Mouse (Mus musculus) cerebellum, adult 2 months (tissue): Measurements from ENCODE around the gene 2200002J24Rik. TPM values are rescaled to one million over a fixed set of nuclear protein-coding genes. Genes with fewer than 3 reads are reported as not detected.
A peak's percentile ranks its signal among the peaks of the same experiment; 100 is the strongest.

ENCODE experiments used
- DNase-seq, 2 experiments: peaks; one replicate each; pipeline ENCODE4 v3.0.0; 2021
- H3K27ac ChIP-seq: fragments of 200-500 bp; 2 replicates; pipeline ENCODE4 v1.5.1; 2012; ENCODE audit warnings: low read length, control low read depth, inconsistent platforms; ENCODE audit not compliant: insufficient read depth
- H3K27me3 ChIP-seq: fragments of 200-500 bp; 2 replicates; pipeline ENCODE4 v1.6.1; 2012; ENCODE audit warnings: inconsistent platforms, mild to moderate bottlenecking, low read length, moderate library complexity; ENCODE audit not compliant: control insufficient read depth, insufficient read depth
- H3K4me1 ChIP-seq: fragments of 200-500 bp; 2 replicates; pipeline ENCODE4 v1.6.1; 2011; ENCODE audit warnings: low read length; ENCODE audit not compliant: control insufficient read depth, insufficient read depth
- H3K4me3 ChIP-seq: fragments of 200-500 bp; replicated peaks from 2 replicates; pipeline ENCODE3; 2011; ENCODE audit warnings: mild to moderate bottlenecking, low read depth, low read length, control low read depth; ENCODE audit not compliant: insufficient read depth
- CTCF ChIP-seq: fragments of 200-500 bp; IDR thresholded peaks from 2 replicates; pipeline ENCODE4 v1.5.1; 2011; ENCODE audit warnings: low read depth, mild to moderate bottlenecking, control low read depth, low read length, moderate library complexity, borderline replicate concordance; ENCODE audit not compliant: insufficient read depth
- POLR2A ChIP-seq: fragments of 200-500 bp; IDR thresholded peaks from 2 replicates; pipeline ENCODE4 v1.6.1; 2011; ENCODE audit warnings: low read length, control low read depth, borderline replicate concordance; ENCODE audit not compliant: insufficient read depth
- WGBS: fragments of 180-500 bp; shearing (Covaris S2); methylation state at CpG from one replicate; pipeline ENCODE4 v1.1.7; 2018; 5-methylcytosine and 5-hydroxymethylcytosine counted together
- polyA plus RNA-seq: library from polyadenylated mRNA; depleted of rRNA; stranded (reverse); fragments of >200 nt; gene quantifications from 2 replicates; pipeline ENCODE4 v1.2.3, GENCODE M21; 2012; rRNA removed

2200002J24Rik gene
- not detected in 2 replicates for polyA plus RNA-seq

DNA sequence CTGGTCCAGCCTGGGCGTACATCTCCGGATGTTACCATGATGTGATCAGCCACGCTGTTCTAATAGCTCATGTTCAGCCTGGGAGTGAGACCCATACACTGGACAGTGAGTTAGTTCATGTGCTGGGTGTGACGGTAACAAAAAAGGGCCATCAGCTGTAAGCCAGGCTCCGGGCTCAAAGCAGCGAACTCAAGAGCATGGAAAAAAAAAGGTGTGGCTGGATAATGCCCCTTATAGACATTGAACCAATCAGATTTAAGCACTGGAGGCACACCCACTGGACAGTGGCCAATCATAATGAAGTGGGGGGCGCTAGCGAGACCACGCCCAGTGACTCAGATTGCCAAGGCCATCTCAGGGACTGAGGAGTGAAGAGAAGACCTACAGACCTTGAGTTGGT lies at the start of gene 2200002J24Rik:
TSS of gene 2200002J24Rik (plus strand) at position 338 of the 400 bp plus-strand sequence.
- WGBS: 41% methylated on average over 9 of the region's 9 CpGs
- DNase-seq: no peak

DNA sequence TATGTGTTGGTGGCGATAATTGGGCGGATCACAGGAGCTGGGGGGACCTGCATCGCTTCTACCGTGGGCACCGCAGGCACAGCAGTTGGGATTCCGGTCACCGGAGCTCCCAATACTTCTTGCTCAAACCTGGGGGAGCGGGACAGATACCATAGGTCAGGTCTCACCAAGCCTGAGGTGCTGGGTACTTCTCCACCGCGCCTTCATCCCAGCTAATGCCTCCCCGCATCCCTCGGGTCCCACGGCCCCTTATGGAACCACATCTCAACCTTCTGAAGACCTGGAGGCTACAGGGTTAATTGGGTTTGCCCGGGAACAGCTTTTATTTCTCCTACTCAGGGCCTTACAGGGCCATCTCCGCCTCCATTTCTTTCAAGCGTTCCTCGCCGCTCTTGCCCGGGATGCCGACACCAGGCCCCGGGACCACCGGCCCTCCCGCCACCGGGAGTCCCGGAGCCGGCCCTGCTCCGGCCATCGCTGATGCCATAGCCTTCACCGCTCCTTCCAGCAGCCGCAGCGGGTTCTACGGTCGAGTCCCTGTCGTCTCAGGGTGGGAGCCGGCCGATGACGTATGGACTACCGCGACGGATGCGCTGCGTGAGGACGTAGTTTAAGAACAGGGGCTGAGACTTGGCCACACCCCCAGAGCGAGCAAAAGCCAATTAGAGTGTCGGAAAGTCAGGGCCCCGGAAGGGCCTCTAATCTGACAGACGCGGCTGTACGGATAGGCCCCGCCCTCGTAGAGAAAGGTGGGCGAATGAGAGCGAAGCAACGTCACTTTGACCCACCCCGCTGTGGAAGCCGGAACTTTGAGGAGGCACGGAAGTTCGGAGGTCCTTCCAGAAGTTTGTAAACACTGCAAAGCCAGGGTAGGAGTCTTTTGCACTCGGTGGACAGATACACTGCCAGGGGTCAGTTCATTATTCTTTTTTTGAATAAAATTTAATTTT lies 48.9 kb upstream of the 2200002J24Rik start, which contains the start of gene Rbm42:
TSS of gene Rbm42 (minus strand) at position 727 of the 950 bp plus-strand sequence.
- TF ChIP-seq CTCF: no peak
- peak; percentile 82 for TF ChIP-seq POLR2A
- peak within 1 kb of the TSS; percentile 79 for H3K4me3 ChIP-seq
- 2% methylated on average over 59 of the region's 59 CpGs for WGBS
- H3K4me1 ChIP-seq: no peaks in the 10 kb centered on the region
- no peak within 1 kb of the TSS for H3K27ac ChIP-seq
- DNase-seq: peak; percentile 98 to 99
- no peaks in the 10 kb centered on the region for H3K27me3 ChIP-seq

More for the DNA sequence above, at the start of gene 2200002J24Rik:
- H3K27ac ChIP-seq: no peak within 1 kb of the TSS
- H3K27me3 ChIP-seq: no peaks in the 10 kb centered on the region
- H3K4me1 ChIP-seq: no peaks in the 10 kb centered on the region
- TF ChIP-seq POLR2A (no peak), CTCF (no peak)
- no peak within 1 kb of the TSS for H3K4me3 ChIP-seq

DNA sequence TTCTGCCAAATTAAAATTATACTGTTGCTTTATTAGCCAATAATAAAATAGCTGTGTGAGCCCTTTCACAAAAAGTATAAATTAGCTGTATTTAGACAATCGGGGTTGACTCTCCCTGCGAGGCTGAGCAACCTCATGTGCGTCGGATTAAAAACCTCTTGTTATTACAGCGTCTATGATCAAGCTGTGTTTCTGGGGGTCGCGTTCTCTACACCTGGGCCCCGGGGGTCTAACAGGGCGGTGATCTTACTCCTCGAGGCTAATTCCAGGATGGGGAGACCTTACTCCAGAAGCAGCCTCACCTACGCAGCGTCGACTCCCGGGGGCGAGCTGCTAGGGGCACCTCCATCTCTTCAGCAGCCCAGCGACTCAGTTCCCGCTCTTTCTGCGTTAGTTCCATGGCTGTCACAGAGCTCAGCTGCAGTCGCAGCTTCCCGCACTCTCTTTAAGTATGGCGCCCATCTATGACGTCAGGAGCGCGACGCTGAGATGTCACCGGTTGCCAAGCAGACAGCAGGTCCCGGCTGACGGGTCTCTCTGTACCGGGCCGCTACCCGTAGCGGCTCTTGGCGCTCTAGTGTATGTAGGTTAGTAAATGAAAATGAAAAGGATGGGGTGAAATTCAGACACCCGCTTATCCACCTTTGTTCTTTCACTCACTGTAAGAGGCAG lies 34.1 kb upstream of the 2200002J24Rik start, which contains the start of gene Haus5:
TSS of gene Haus5 (minus strand) at position 466 of the 672 bp plus-strand sequence.
- peak; percentile 82; the same call in 1 of the 2 replicates for TF ChIP-seq POLR2A
- TF ChIP-seq CTCF: no peak
- no peaks in the 10 kb centered on the region for H3K4me1 ChIP-seq
- WGBS: 1% methylated on average over 34 of the region's 34 CpGs
- H3K27ac ChIP-seq: peak within 1 kb of the TSS; percentile 62; the same call in 1 of the 2 replicates
- DNase-seq: peak; percentile 91 to 93
- H3K4me3 ChIP-seq: peak within 1 kb of the TSS; percentile 89
- H3K27me3 ChIP-seq: no peaks in the 10 kb centered on the region

DNA sequence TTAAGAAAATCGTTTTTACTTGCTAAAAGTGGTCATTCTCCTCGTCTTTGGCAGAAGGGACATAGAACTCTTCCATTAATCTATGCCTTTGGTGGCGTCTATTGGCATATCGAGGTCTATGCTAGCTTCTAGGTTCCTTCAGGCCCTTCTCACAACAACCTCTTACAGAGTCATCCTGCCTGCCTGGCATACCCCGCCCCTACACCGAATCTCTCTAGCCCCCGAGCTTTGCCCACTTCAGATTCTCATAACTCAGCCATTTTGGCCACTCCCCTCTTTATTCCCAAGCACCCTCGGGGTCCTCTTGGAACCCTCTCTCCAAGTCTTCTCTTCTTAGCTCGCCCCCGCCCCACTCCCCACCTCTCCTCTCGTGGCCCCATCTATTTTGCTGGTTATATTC lies 33.4 kb upstream of the 2200002J24Rik start:
- peak overlapping the region; percentile 89 for H3K4me3 ChIP-seq
- H3K27ac ChIP-seq: peak overlapping the region; percentile 62; the same call in 1 of the 2 replicates
- peak in 1 of 2 experiments; percentile 31 for DNase-seq
- H3K27me3 ChIP-seq: no peaks in the 10 kb centered on the region
- H3K4me1 ChIP-seq: no peaks in the 10 kb centered on the region
- 2% methylated on average over 11 of the region's 11 CpGs for WGBS
- TF ChIP-seq CTCF (no peak), POLR2A (no peak)

DNA sequence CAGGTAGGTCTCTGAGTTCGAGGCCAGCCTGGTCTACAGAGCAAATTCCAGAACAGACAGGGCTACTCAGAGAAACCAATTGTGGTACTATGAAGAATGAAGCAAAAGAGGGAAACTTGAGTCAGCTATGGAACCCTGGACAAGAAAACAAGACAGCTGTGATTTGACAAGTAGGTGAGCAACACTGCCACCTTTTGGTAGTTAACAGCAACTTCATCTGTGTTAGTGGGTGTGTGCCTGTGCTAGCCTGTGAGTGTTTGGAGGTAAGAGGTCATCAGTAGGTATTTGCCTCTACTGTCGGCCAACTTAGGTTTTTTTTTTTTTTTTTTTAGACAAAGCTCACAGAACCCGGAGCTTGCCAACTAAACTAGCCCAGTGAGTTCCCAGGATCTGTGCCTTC lies 29.5 kb upstream of the 2200002J24Rik start:
- WGBS: 34% methylated on average over 3 of the region's 3 CpGs
- no peaks in the 10 kb centered on the region for H3K4me1 ChIP-seq
- H3K27me3 ChIP-seq: no peaks in the 10 kb centered on the region
- no peak overlapping the region for H3K27ac ChIP-seq
- DNase-seq: no peak
- TF ChIP-seq CTCF: no peak
- TF ChIP-seq POLR2A: no peak
- H3K4me3 ChIP-seq: no peak overlapping the region

DNA sequence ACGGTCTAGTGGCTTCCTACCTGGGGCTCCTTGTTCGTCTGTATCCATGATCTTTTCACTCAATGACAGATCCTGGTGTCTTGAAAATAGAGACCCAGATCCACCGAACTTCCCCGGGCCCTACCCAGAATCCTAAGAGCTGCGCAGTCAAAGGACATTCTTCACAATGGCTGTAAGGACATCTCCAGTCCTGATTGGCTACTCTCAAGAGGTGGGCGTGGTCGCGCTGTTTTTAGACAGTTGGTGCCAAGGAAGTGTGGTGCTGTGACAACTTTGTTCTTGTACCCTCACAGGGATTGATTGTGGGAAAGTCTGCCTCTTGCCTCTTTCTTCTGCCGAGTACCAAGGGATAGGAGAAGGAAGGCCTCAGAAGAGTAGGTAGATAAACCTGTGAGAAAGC lies 27.2 kb upstream of the 2200002J24Rik start, which contains the start of gene Pmis2:
TSS of gene Pmis2 (minus strand) at position 126 of the 400 bp plus-strand sequence.
- H3K4me3 ChIP-seq: no peak within 1 kb of the TSS
- H3K27me3 ChIP-seq: no peaks in the 10 kb centered on the region
- H3K27ac ChIP-seq: no peak within 1 kb of the TSS
- H3K4me1 ChIP-seq: no peaks in the 10 kb centered on the region
- TF ChIP-seq CTCF (no peak), POLR2A (no peak)
- WGBS: 72% methylated on average over 9 of the region's 9 CpGs
- no peak for DNase-seq

DNA sequence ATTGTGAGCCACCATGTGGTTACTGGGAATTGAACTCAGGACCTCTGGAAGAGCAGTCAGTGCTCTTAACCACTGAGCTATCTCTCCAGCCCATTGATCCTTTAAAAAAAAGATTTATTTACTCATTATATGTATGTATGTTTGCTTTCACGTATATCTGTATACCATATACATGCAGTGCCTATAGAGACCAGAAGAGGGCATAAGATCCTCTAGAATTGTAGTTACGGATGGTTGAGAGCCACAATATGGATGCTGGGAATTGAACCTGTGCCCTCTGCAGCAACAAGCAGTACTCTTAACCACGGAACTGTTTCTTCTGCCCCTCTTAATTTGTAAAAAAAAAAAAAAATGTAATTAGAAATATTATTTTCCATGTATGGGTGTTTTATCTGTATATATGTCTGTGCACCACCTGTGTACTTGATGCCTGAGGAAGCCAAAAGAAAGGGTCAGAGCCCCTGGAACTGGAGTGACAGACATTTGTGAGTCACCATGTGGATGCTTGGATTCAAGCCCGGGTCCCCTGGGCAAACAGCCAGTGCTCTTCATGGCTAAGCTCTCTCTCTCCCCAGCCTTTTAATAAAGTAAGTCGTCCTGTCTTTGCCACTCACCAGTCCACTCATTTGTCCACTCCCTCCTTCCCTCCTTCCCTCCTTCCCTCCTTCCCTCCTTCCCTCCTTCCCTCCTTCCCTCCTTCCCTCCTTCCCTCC lies 20.3 kb upstream of the 2200002J24Rik start:
- TF ChIP-seq CTCF: no peak
- no peak for TF ChIP-seq POLR2A
- H3K27me3 ChIP-seq: no peaks in the 10 kb centered on the region
- no peak overlapping the region for H3K4me3 ChIP-seq
- no peak overlapping the region for H3K27ac ChIP-seq
- WGBS: 33% methylated on average over 5 of the region's 5 CpGs
- H3K4me1 ChIP-seq: no peaks in the 10 kb centered on the region
- DNase-seq: peak; percentile 47 to 50
